ENCODE assay signal across 22 mouse cellular contexts in genomic region chr10:12190435-12190834, GRCm38 (mm10).
DNase-seq lines count a peak whose midpoint lies in the region; ATAC-seq and TF ChIP-seq lines count a peak whose summit lies in the region.
"Had no signal": no experiment of that assay in that cellular context is flagged by ENCODE, and none has a peak within 500 bp of the region (broad histone marks: within the 10 kb centered on the region; RNA-seq: fewer than 3 reads in every experiment).

No protein-coding gene starts in this region.

- H3K9ac ChIP-seq in forebrain, embryonic 12.5 days, result no peak overlapping the region
- H3K9ac ChIP-seq in forebrain, postnatal 0 days, result no peak overlapping the region
- H3K9ac ChIP-seq in midbrain, embryonic 12.5 days (replicated peaks), result no peak overlapping the region
- H3K9ac ChIP-seq in midbrain, embryonic 16.5 days (ENCODE audit: low read depth, low read length), result no peak overlapping the region
- H3K9ac ChIP-seq: limb, embryonic 13.5 days; liver, embryonic 13.5 days; neural tube, embryonic 15.5 days had no signal

- H3K4me3 ChIP-seq in forebrain, embryonic 12.5 days (replicated peaks), result no peak overlapping the region
- H3K4me3 ChIP-seq in forebrain, postnatal 0 days (ENCODE audit: low read depth, low read length), result no peak overlapping the region
- H3K4me3 ChIP-seq in midbrain, embryonic 12.5 days, result no peak overlapping the region
- H3K4me3 ChIP-seq in midbrain, embryonic 16.5 days (ENCODE audit: low read depth, low read length), result no peak overlapping the region
- H3K4me3 ChIP-seq in embryonic facial prominence, embryonic 10.5 days, result no peak overlapping the region
- H3K4me3 ChIP-seq: gastrocnemius, adult 2 months; limb, embryonic 13.5 days; liver, embryonic 13.5 days; neural tube, embryonic 15.5 days had no signal

- no peak for DNase-seq in forebrain, postnatal 0 days
- peak; percentile 11 for DNase-seq in embryonic facial prominence, embryonic 10.5 days (ENCODE audit: low spot score)
- DNase-seq in right cerebral cortex, adult 2 months (ENCODE audit: low spot score in 2 of 2), result no peak
- DNase-seq: adrenal gland, postnatal 25 days; cerebellum, adult 11 months; cerebellum, postnatal 10 days; gastrocnemius, adult 2 months; heart, postnatal 4 days; kidney, postnatal 4 days; liver, embryonic 13.5 days; lung, adult 2 months; lung, postnatal 14 days; right cerebral cortex, postnatal 25 days; spleen, adult 18-20 months had no signal

- H3K4me2 ChIP-seq in forebrain, embryonic 12.5 days, result no peak overlapping the region
- H3K4me2 ChIP-seq in forebrain, postnatal 0 days (ENCODE audit: low read depth), result no peak overlapping the region
- H3K4me2 ChIP-seq in midbrain, embryonic 12.5 days (replicated peaks), result no peak overlapping the region
- H3K4me2 ChIP-seq in midbrain, embryonic 16.5 days (ENCODE audit: low read length), result no peak overlapping the region
- H3K4me2 ChIP-seq: limb, embryonic 13.5 days; liver, embryonic 13.5 days; neural tube, embryonic 15.5 days had no signal

- H3K4me1 ChIP-seq in forebrain, embryonic 12.5 days, result no peaks in the 10 kb centered on the region
- no peaks in the 10 kb centered on the region for H3K4me1 ChIP-seq in forebrain, postnatal 0 days (ENCODE audit: insufficient read depth)
- peaks cover 8% of the 10 kb centered on the region; the same call in 1 of the 2 replicates for H3K4me1 ChIP-seq in midbrain, embryonic 12.5 days
- H3K4me1 ChIP-seq in midbrain, embryonic 16.5 days (ENCODE audit: control insufficient read depth, insufficient read depth, low read length), result 0 out of 2 replicates have a peak, but pooled peaks cover 2% of the 10 kb centered on the region
- H3K4me1 ChIP-seq in embryonic facial prominence, embryonic 10.5 days, result no peaks in the 10 kb centered on the region
- H3K4me1 ChIP-seq: limb, embryonic 13.5 days; liver, embryonic 13.5 days had no signal

- WGBS in forebrain, embryonic 12.5 days, result 29% methylated on average over 3 of the region's 3 CpGs
- 20% methylated on average over 3 of the region's 3 CpGs for WGBS in forebrain, postnatal 0 days
- WGBS in midbrain, embryonic 12.5 days, result 53% methylated on average over 3 of the region's 3 CpGs
- 35% methylated on average over 3 of the region's 3 CpGs for WGBS in midbrain, embryonic 16.5 days
- 61% methylated on average over 3 of the region's 3 CpGs for WGBS in embryonic facial prominence, embryonic 10.5 days

- H3K9me3 ChIP-seq in forebrain, embryonic 12.5 days, result no peaks in the 10 kb centered on the region
- no peaks in the 10 kb centered on the region for H3K9me3 ChIP-seq in forebrain, postnatal 0 days (ENCODE audit: low read length)
- no peaks in the 10 kb centered on the region for H3K9me3 ChIP-seq in midbrain, embryonic 12.5 days
- H3K9me3 ChIP-seq in midbrain, embryonic 16.5 days (replicated peaks; ENCODE audit: control insufficient read depth, low read length, poor library complexity, severe bottlenecking), result no peaks in the 10 kb centered on the region
- no peaks in the 10 kb centered on the region for H3K9me3 ChIP-seq in embryonic facial prominence, embryonic 10.5 days
- H3K9me3 ChIP-seq: limb, embryonic 13.5 days; liver, embryonic 13.5 days; neural tube, embryonic 15.5 days had no signal

- ATAC-seq in forebrain, embryonic 12.5 days (ENCODE audit: low FRiP score), result peak; percentile 33; the same call in 1 of the 2 replicates
- no peak; the same call in 1 of the 2 replicates for ATAC-seq in forebrain, postnatal 0 days
- 0 out of 2 replicates have a peak, but pooled peaks have one; percentile 9 for ATAC-seq in midbrain, embryonic 12.5 days (ENCODE audit: low FRiP score, low read depth)
- ATAC-seq in midbrain, embryonic 16.5 days, result no peak
- no peak for ATAC-seq in megakaryocyte progenitor cell, adult 5-6 weeks (replicated peaks; ENCODE audit: poor library complexity)
- ATAC-seq: CD4-positive, CD25-positive, alpha-beta regulatory T cell, adult 4 months; intestine, postnatal 0 days had no signal

- no peaks in the 10 kb centered on the region for H3K36me3 ChIP-seq in forebrain, embryonic 12.5 days (replicated peaks)
- H3K36me3 ChIP-seq in forebrain, postnatal 0 days (ENCODE audit: insufficient read depth), result no peaks in the 10 kb centered on the region
- no peaks in the 10 kb centered on the region for H3K36me3 ChIP-seq in midbrain, embryonic 12.5 days
- H3K36me3 ChIP-seq in midbrain, embryonic 16.5 days (ENCODE audit: control insufficient read depth, insufficient read depth, low read length), result no peaks in the 10 kb centered on the region
- H3K36me3 ChIP-seq in embryonic facial prominence, embryonic 10.5 days (replicated peaks), result no peaks in the 10 kb centered on the region
- H3K36me3 ChIP-seq: limb, embryonic 13.5 days; liver, embryonic 13.5 days; neural tube, embryonic 15.5 days had no signal

- no peak for TF ChIP-seq CTCF in forebrain, postnatal 0 days (IDR thresholded peaks at IDR 0.05; ENCODE audit: low read depth)

- H3K27ac ChIP-seq in forebrain, embryonic 12.5 days, result no peak overlapping the region
- H3K27ac ChIP-seq in forebrain, postnatal 0 days (ENCODE audit: low read depth, low read length), result no peak overlapping the region
- H3K27ac ChIP-seq in midbrain, embryonic 12.5 days (replicated peaks), result no peak overlapping the region
- H3K27ac ChIP-seq in midbrain, embryonic 16.5 days (ENCODE audit: low read length), result no peak overlapping the region
- no peak overlapping the region for H3K27ac ChIP-seq in embryonic facial prominence, embryonic 10.5 days (replicated peaks)
- H3K27ac ChIP-seq: gastrocnemius, adult 2 months; limb, embryonic 13.5 days; liver, embryonic 13.5 days; neural tube, embryonic 15.5 days had no signal

- no peaks in the 10 kb centered on the region for H3K27me3 ChIP-seq in forebrain, embryonic 12.5 days
- no peaks in the 10 kb centered on the region for H3K27me3 ChIP-seq in forebrain, postnatal 0 days (ENCODE audit: insufficient read depth, low read length)
- no peaks in the 10 kb centered on the region for H3K27me3 ChIP-seq in midbrain, embryonic 12.5 days
- H3K27me3 ChIP-seq in midbrain, embryonic 16.5 days (ENCODE audit: control insufficient read depth, insufficient read depth, low read depth, low read length), result no peaks in the 10 kb centered on the region
- no peaks in the 10 kb centered on the region for H3K27me3 ChIP-seq in embryonic facial prominence, embryonic 10.5 days (replicated peaks; ENCODE audit: low read depth, poor library complexity, severe bottlenecking)
- H3K27me3 ChIP-seq: limb, embryonic 13.5 days; liver, embryonic 13.5 days; neural tube, embryonic 15.5 days had no signal

Comparison
In these comparisons a context has a peak if more than half of its experiments do, and no peak if none do; other contexts are left out.
1. ATAC-seq: peak in forebrain, embryonic 12.5 days (single experiment) and midbrain, embryonic 12.5 days (single experiment); none in forebrain, postnatal 0 days (single experiment), midbrain, embryonic 16.5 days (single experiment) and megakaryocyte progenitor cell, adult 5-6 weeks (single experiment).